Mouse (Mus musculus) mouse embryonic stem cell (cell line): ENCODE data around the gene Pllp.

Source experiments
- in situ Hi-C, 2 experiments: fragments of 300-500 bp; cut with MboI; formaldehyde crosslinking; loops; 1 replicate in 1 of 2; 3 replicates in 1 of 2; pipeline ENCODE4 v1.14.3; 2019 to 2020; ENCODE audit warnings: low sequenced_read_pairs in 2 of 2, low pct_unique_long_range_greater_than_20kb in 1 of 2, mixed read lengths in 1 of 2; ENCODE audit not compliant: unreplicated experiment in 1 of 2

The Pllp gene

GRCm38 (mm10) chr8:94695994-94696384 is at the start of gene Pllp:
Pllp (minus strand) TSS chr8:94696278.
- in situ Hi-C loops = loop anchor here in 1 of 2 experiments (10.0 kb wide), 2 partner anchors 201 to 361 kb away; no protein-coding TSS in a partner anchor

- in situ Hi-C loops = no loop called here
Measured at GRCm38 (mm10) chr8:94745476-94746184, 49.6 kb upstream of the Pllp start, which contains the start of gene Ccl22. Ccl22 (plus strand) TSS chr8:94745590.

- in situ Hi-C loops = no loop called here
Measured at GRCm38 (mm10) chr8:94744972-94745371, 48.9 kb upstream of the Pllp start.

- in situ Hi-C loops = no loop called here
Measured at GRCm38 (mm10) chr8:94744484-94744883, 48.4 kb upstream of the Pllp start.

- in situ Hi-C loops = no loop called here
Measured at GRCm38 (mm10) chr8:94741726-94742125, 45.6 kb upstream of the Pllp start.

- in situ Hi-C loops = no loop called here
Measured at GRCm38 (mm10) chr8:94740591-94740990, 44.5 kb upstream of the Pllp start.

GRCm38 (mm10) chr8:94739829-94740228 is 43.8 kb upstream of the Pllp start:
- in situ Hi-C loops = no loop called here

GRCm38 (mm10) chr8:94735426-94736094 is 39.5 kb upstream of the Pllp start:
- in situ Hi-C loops = no loop called here

- in situ Hi-C loops = no loop called here
Measured at GRCm38 (mm10) chr8:94734735-94735350, 38.8 kb upstream of the Pllp start.

- in situ Hi-C loops = no loop called here
Measured at GRCm38 (mm10) chr8:94733821-94734465, 37.9 kb upstream of the Pllp start.

GRCm38 (mm10) chr8:94729301-94729700 is 33.2 kb upstream of the Pllp start:
- in situ Hi-C loops = no loop called here

- in situ Hi-C loops = no loop called here
Measured at GRCm38 (mm10) chr8:94725998-94726397, 29.9 kb upstream of the Pllp start.

GRCm38 (mm10) chr8:94716841-94717240 is 20.8 kb upstream of the Pllp start:
- in situ Hi-C loops = loop anchor here in 1 of 2 experiments (10.0 kb wide), 1 partner anchor 188 kb away; no protein-coding TSS in a partner anchor

GRCm38 (mm10) chr8:94715871-94716270 is 19.8 kb upstream of the Pllp start:
- in situ Hi-C loops = loop anchor here in 1 of 2 experiments (10.0 kb wide), 1 partner anchor 189 kb away; no protein-coding TSS in a partner anchor

GRCm38 (mm10) chr8:94714556-94714955 is 18.5 kb upstream of the Pllp start:
- in situ Hi-C loops = loop anchor here in 1 of 2 experiments (10.0 kb wide), 1 partner anchor 190 kb away; no protein-coding TSS in a partner anchor

GRCm38 (mm10) chr8:94711160-94711718 is 15.2 kb upstream of the Pllp start:
- in situ Hi-C loops = loop anchor here in 1 of 2 experiments (10.0 kb wide), 1 partner anchor 194 kb away; no protein-coding TSS in a partner anchor

GRCm38 (mm10) chr8:94710336-94710735 is 14.3 kb upstream of the Pllp start:
- in situ Hi-C loops = loop anchor here in 1 of 2 experiments (10.0 kb wide), 1 partner anchor 194 kb away; no protein-coding TSS in a partner anchor

GRCm38 (mm10) chr8:94706732-94707395 is 10.8 kb upstream of the Pllp start:
- in situ Hi-C loops = no loop called here
